6 mouse cellular contexts compared by ENCODE assay signal in the genomic region with DNA sequence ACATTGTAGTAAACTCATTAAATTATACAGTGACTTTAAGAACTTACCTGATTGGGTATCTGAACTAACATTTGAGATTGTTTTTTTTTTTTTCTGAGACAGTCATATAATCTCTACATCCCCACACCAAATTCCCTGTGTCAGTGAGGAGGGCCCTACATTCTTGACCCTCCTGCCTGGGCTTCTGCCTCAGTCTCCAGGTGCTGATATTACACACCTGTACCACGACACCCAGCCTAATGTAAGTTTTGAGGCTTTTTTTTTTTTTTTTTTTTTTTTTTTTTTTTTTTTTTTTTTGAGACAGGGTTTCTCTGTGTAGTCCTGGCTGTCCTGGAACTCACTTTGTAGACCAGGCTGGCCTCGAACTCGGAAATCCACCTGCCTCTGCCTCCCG. TPM values are rescaled to one million over a fixed set of nuclear protein-coding genes. Genes with fewer than 3 reads are reported as not detected.
DNase-seq lines count a peak whose midpoint lies in the region; ATAC-seq and TF ChIP-seq lines count a peak whose summit lies in the region.
"Not testable (repeated sequence)": the region's sequence is repeated elsewhere in the genome, so short reads cannot be mapped to it uniquely, and the experiment has no call there.

No protein-coding gene starts in this region.

- in situ Hi-C loops in CH12.LX (cut with MboI; ENCODE audit: low pct_ligation_motif_present, low pct_unique_long_range_greater_than_20kb, low sequenced_read_pairs), result loop anchor here (25.0 kb wide), 1 partner anchor 311 kb away; a partner anchor contains a TSS

- not testable (repeated sequence) for H3K27ac ChIP-seq in CH12.LX (ENCODE audit: insufficient read depth, low read depth)
- H3K27ac ChIP-seq in gastrocnemius, adult 2 months, result peak overlapping the region; percentile 77
- peak overlapping the region; percentile 58; the same call in 1 of the 2 replicates for H3K27ac ChIP-seq in heart, adult 2 months
- peak overlapping the region; percentile 69; the same call in 1 of the 2 replicates for H3K27ac ChIP-seq in heart, postnatal 0 days (ENCODE audit: low read depth)
- H3K27ac ChIP-seq in left cerebral cortex, adult 2 months, result peak overlapping the region; percentile 74

- H3ac ChIP-seq in myocyte (ENCODE audit: control insufficient read depth, insufficient read length), result not testable (repeated sequence)

- H3K27me3 ChIP-seq in CH12.LX (replicated peaks); heart, adult 2 months (ENCODE audit: control insufficient read depth, insufficient read depth, low read length); heart, postnatal 0 days (ENCODE audit: control insufficient read depth, insufficient read depth, low read length); myocyte (ENCODE audit: control insufficient read depth, insufficient read depth, insufficient read length): not testable (repeated sequence)

- not testable (repeated sequence) for H3K9ac ChIP-seq in CH12.LX (ENCODE audit: insufficient read depth, low read depth); heart, adult 2 months (ENCODE audit: low read depth, low read length); heart, postnatal 0 days (replicated peaks; ENCODE audit: low read depth, low read length)

- not testable (repeated sequence) for TF ChIP-seq CTCF in CH12.LX (conservative IDR thresholded peaks at IDR 0.05 in 1 of 2, IDR thresholded peaks at IDR 0.05 in 1 of 2; ENCODE audit: low read depth in 2 of 2, low read length in 2 of 2); gastrocnemius, adult 2 months (IDR thresholded peaks at IDR 0.05); heart, adult 2 months (IDR thresholded peaks at IDR 0.05); heart, postnatal 0 days (IDR thresholded peaks at IDR 0.05; ENCODE audit: low read depth); left cerebral cortex, adult 2 months (IDR thresholded peaks at IDR 0.05)

- H3K4me2 ChIP-seq in CH12.LX (ENCODE audit: insufficient read depth, low read depth, poor library complexity, severe bottlenecking); heart, postnatal 0 days (ENCODE audit: low read depth, low read length): not testable (repeated sequence)
- peak overlapping the region; percentile 41 for H3K4me2 ChIP-seq in myocyte (ENCODE audit: low read depth)

- not testable (repeated sequence) for TF ChIP-seq EP300 in CH12.LX (IDR thresholded peaks at IDR 0.05; ENCODE audit: low read length); heart, adult 2 months (IDR thresholded peaks at IDR 0.05; ENCODE audit: insufficient read depth, low read depth, low read length); heart, postnatal 0 days (IDR thresholded peaks at IDR 0.05; ENCODE audit: low read depth)

- intact Hi-C loops in gastrocnemius, adult 2 months (cut with DNase I); heart, adult 2 months (cut with DNase I); left cerebral cortex, adult 2 months (cut with DNase I): not testable (repeated sequence)

- H3K9me3 ChIP-seq in CH12.LX (replicated peaks; ENCODE audit: low read length); heart, postnatal 0 days (replicated peaks; ENCODE audit: control insufficient read depth, low read length): not testable (repeated sequence)

- TF ChIP-seq POLR2A in CH12.LX (IDR thresholded peaks at IDR 0.05; ENCODE audit: low read depth, low read length); heart, adult 2 months (IDR thresholded peaks at IDR 0.05; ENCODE audit: insufficient read depth, low read depth, low read length); myocyte (IDR thresholded peaks at IDR 0.05; ENCODE audit: insufficient read length, low read depth): not testable (repeated sequence)

- not testable (repeated sequence) for H3K79me2 ChIP-seq in CH12.LX (replicated peaks; ENCODE audit: control insufficient read depth, extremely low read depth, insufficient read depth, poor library complexity, severe bottlenecking); heart, adult 2 months (replicated peaks; ENCODE audit: control insufficient read depth, insufficient read depth, low read length)
- peaks cover 26% of the 10 kb centered on the region for H3K79me2 ChIP-seq in myocyte (ENCODE audit: control insufficient read depth, insufficient read depth)

- not testable (repeated sequence) for DNase-seq in CH12.LX (ENCODE audit: extremely low read depth); gastrocnemius, adult 2 months; heart, adult 2 months; heart, postnatal 0 days (ENCODE audit: low spot score); left cerebral cortex, adult 2 months (ENCODE audit: extremely low spot score in 1 of 2, low spot score in 2 of 2)

- TF ChIP-seq RAD21 in CH12.LX (IDR thresholded peaks at IDR 0.05; ENCODE audit: low read depth, low read length), result not testable (repeated sequence)

- ATAC-seq in heart, postnatal 0 days (ENCODE audit: insufficient read depth, low read depth), result not testable (repeated sequence)

- 82% methylated on average over 4 of the region's 4 CpGs for WGBS in heart, adult 2 months
- WGBS in heart, postnatal 0 days, result 100% methylated on average over 2 of the region's 4 CpGs

- not testable (repeated sequence) for H3K36me3 ChIP-seq in CH12.LX (replicated peaks in 1 of 2; ENCODE audit: control insufficient read depth in 1 of 2, insufficient read depth in 1 of 2, low read length in 1 of 2); heart, adult 2 months (ENCODE audit: control insufficient read depth, insufficient read depth, low read length); heart, postnatal 0 days (replicated peaks; ENCODE audit: control insufficient read depth, insufficient read depth, low read length); myocyte (ENCODE audit: control insufficient read depth, insufficient read depth)

- dilution Hi-C loops in CH12.LX (cut with MboI; ENCODE audit: extremely low pct_ligation_motif_present, extremely low pct_unique_long_range_greater_than_20kb, low sequenced_read_pairs), result not testable (repeated sequence)

- not testable (repeated sequence) for H3K4me3 ChIP-seq in CH12.LX (replicated peaks in 1 of 3; ENCODE audit: low read depth in 2 of 3, low read length in 2 of 3, poor library complexity in 1 of 3); gastrocnemius, adult 2 months; heart, adult 2 months; heart, postnatal 0 days (ENCODE audit: low read depth, low read length); left cerebral cortex, adult 2 months; myocyte

- H3K4me1 ChIP-seq in CH12.LX (ENCODE audit: control insufficient read depth in 1 of 2, insufficient read depth in 2 of 2), result peaks cover 0 to 74% of the 10 kb centered on the region in 2 experiments; a peak in 3 of 4 replicates
- H3K4me1 ChIP-seq in heart, adult 2 months (ENCODE audit: control insufficient read depth, insufficient read depth, low read length), result not testable (repeated sequence)
- peaks cover 29% of the 10 kb centered on the region for H3K4me1 ChIP-seq in heart, postnatal 0 days (ENCODE audit: control insufficient read depth, insufficient read depth)

TF ChIP-seq in CH12.LX, 34 proteins besides CTCF, POLR2A, EP300 and RAD21:
- peak; percentile 72 for TF ChIP-seq ZNF384 (IDR thresholded peaks at IDR 0.05; ENCODE audit: low read depth, low read length)

RNA-seq across cellular contexts. Expression of a gene that starts 13.5 kb away (rescaled TPM):
- total RNA-seq in CH12.LX (2012; rRNA removed) (9.6 and 10.4 TPM in 2 replicates), CH12.LX (2014; rRNA removed) (27.8 and 30.8 TPM in 2 replicates)
- polyA plus RNA-seq in CH12.LX (2012; ENCODE audit: insufficient read length, low read depth) (22.0 and 23.5 TPM in 2 replicates), myocyte (2012; fragmentation: generic; extraction: Trizol) (9.7 TPM)
- 10 to 100 TPM; 18.5 to 52.7 TPM for total RNA-seq in gastrocnemius, adult 2 months (2021)
- 100 to 1,000 TPM; 120 to 121 TPM for total RNA-seq in heart, adult 2 months (2021)
- polyA plus RNA-seq in heart, adult 2 months (2012; rRNA removed), result 47.8 and 79.5 TPM in 2 replicates
- 68.2 and 108 TPM in 2 replicates for total RNA-seq in heart, postnatal 0 days (2014; rRNA removed; ENCODE audit: low replicate concordance)
- polyA plus RNA-seq in heart, postnatal 0 days (2015; fragmentation: Nextera tagmentation; extraction: Ambion mirVana), result 44.5 and 48.3 TPM in 2 replicates
- total RNA-seq in left cerebral cortex, adult 2 months (2021), result 10 to 100 TPM; 50.7 to 51.4 TPM

RNA-seq across cellular contexts. Expression of a gene that starts 13.6 kb away (rescaled TPM):
- total RNA-seq in CH12.LX (2012; rRNA removed) (14.1 TPM in 2 replicates), CH12.LX (2014; rRNA removed) (28.1 and 29.2 TPM in 2 replicates)
- polyA plus RNA-seq in CH12.LX (2012; ENCODE audit: insufficient read length, low read depth) (19.4 and 19.8 TPM in 2 replicates), myocyte (2012; fragmentation: generic; extraction: Trizol) (3.3 TPM)
- 1 to 10 TPM; 2.7 to 3.1 TPM for total RNA-seq in gastrocnemius, adult 2 months (2021)
- total RNA-seq in heart, adult 2 months (2021), result 1 to 10 TPM; 2.3 to 2.5 TPM
- 0.86 and 1.3 TPM in 2 replicates for polyA plus RNA-seq in heart, adult 2 months (2012; rRNA removed)
- total RNA-seq in heart, postnatal 0 days (2014; rRNA removed; ENCODE audit: low replicate concordance), result 4.9 and 15.0 TPM in 2 replicates
- polyA plus RNA-seq in heart, postnatal 0 days (2015; fragmentation: Nextera tagmentation; extraction: Ambion mirVana), result 7.1 and 9.2 TPM in 2 replicates
- 1 to 10 TPM; 5.3 to 7.5 TPM for total RNA-seq in left cerebral cortex, adult 2 months (2021)
